Mouse (Mus musculus): Measurements from ENCODE around the gene Ccer1. TPM values are rescaled to one million over a fixed set of nuclear protein-coding genes. Genes with fewer than 3 reads are reported as not detected.

Ccer1 gene
- not detected in 2 replicates for polyA plus RNA-seq (2012; ENCODE audit: insufficient read depth, insufficient read length, missing spikeins)

DNA sequence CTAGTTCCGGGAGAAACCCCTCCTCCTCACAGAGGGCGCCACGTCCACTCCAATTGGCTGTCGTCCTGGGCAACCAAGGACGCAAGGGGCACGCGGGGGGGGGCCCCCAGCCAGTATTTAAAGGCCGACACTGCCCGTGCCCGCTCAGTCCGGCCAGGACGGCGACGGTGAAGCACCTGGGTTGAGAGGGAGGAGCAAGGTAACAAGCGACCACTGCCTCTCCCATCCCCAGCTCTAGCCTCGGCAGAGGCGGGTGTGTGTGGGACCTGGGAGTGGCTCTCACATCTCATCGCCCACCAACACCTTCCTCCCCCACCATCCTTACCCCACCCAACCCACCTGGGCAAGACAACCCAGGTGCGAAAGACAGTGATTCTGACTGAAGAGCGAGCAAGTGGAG is at the start of gene Ccer1:
Ccer1 (plus strand) TSS at position 147 of the 400 bp plus-strand sequence.
- TF ChIP-seq POLR2A (IDR thresholded peaks at IDR 0.05; ENCODE audit: borderline replicate concordance, low read depth, low read length) (no peak), CTCF (IDR thresholded peaks at IDR 0.05; ENCODE audit: low read depth, low read length) (no peak)
- Histone ChIP-seq H3K4me3 (ENCODE audit: insufficient read depth, low read length) (no peak within 1 kb of the TSS), H3K4me1 (ENCODE audit: control insufficient read depth, insufficient read depth, low read length) (no peaks in the 10 kb centered on the region), H3K27ac (ENCODE audit: insufficient read depth, low read depth, low read length) (no peak within 1 kb of the TSS)

- no peak within 1 kb of the TSS for H3K27ac ChIP-seq (ENCODE audit: insufficient read depth, low read depth, low read length)
- no peaks in the 10 kb centered on the region for H3K4me1 ChIP-seq (ENCODE audit: control insufficient read depth, insufficient read depth, low read length)
- H3K4me3 ChIP-seq (ENCODE audit: insufficient read depth, low read length) = no peak within 1 kb of the TSS
- TF ChIP-seq POLR2A (IDR thresholded peaks at IDR 0.05; ENCODE audit: borderline replicate concordance, low read depth, low read length) (no peak), CTCF (IDR thresholded peaks at IDR 0.05; ENCODE audit: low read depth, low read length) (no peak)
These were observed 49.1 kb upstream of the Ccer1 start, which contains the start of gene Epyc for GRCm38 (mm10) chr10:97643768-97644167. TSS of gene Epyc (plus strand) at chr10:97644068.

- Histone ChIP-seq H3K4me3 (ENCODE audit: insufficient read depth, low read length) (no peak overlapping the region), H3K4me1 (ENCODE audit: control insufficient read depth, insufficient read depth, low read length) (no peaks in the 10 kb centered on the region), H3K27ac (ENCODE audit: insufficient read depth, low read depth, low read length) (no peak overlapping the region)
- TF ChIP-seq POLR2A (IDR thresholded peaks at IDR 0.05; ENCODE audit: borderline replicate concordance, low read depth, low read length) (no peak), CTCF (IDR thresholded peaks at IDR 0.05; ENCODE audit: low read depth, low read length) (no peak)
These were observed 42.5 kb upstream of the Ccer1 start for GRCm38 (mm10) chr10:97650334-97650733.

GRCm38 (mm10) chr10:97659489-97659888 is 33.4 kb upstream of the Ccer1 start:
- TF ChIP-seq CTCF (IDR thresholded peaks at IDR 0.05; ENCODE audit: low read depth, low read length) (no peak), POLR2A (IDR thresholded peaks at IDR 0.05; ENCODE audit: borderline replicate concordance, low read depth, low read length) (no peak)
- H3K27ac ChIP-seq (ENCODE audit: insufficient read depth, low read depth, low read length) = no peak overlapping the region
- no peaks in the 10 kb centered on the region for H3K4me1 ChIP-seq (ENCODE audit: control insufficient read depth, insufficient read depth, low read length)
- H3K4me3 ChIP-seq (ENCODE audit: insufficient read depth, low read length) = no peak overlapping the region

DNA sequence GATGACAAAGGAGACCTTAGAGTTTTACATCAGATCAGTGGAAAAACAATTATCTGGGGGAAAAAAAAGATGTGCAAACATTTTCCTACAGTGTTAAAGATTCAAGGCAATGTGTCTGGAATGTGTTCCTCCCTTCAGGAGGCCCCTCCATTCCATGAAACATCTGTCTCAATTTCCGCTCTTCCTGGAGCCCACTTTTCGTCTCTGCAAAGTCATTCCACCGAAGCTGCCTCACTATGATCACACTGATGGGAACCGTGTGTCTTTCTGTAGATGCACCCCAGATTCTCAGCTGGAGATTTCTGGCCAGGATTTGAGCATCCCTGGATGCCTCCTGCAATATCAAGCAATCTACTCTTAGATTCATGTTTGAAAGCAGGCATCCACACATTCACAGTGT is 24.2 kb upstream of the Ccer1 start:
- no peak overlapping the region for H3K4me3 ChIP-seq (ENCODE audit: insufficient read depth, low read length)
- TF ChIP-seq CTCF (IDR thresholded peaks at IDR 0.05; ENCODE audit: low read depth, low read length) (no peak), POLR2A (IDR thresholded peaks at IDR 0.05; ENCODE audit: borderline replicate concordance, low read depth, low read length) (no peak)
- H3K27ac ChIP-seq (ENCODE audit: insufficient read depth, low read depth, low read length) = no peak overlapping the region
- no peaks in the 10 kb centered on the region for H3K4me1 ChIP-seq (ENCODE audit: control insufficient read depth, insufficient read depth, low read length)

GRCm38 (mm10) chr10:97670202-97670601 is 22.7 kb upstream of the Ccer1 start:
- no peak overlapping the region for H3K27ac ChIP-seq (ENCODE audit: insufficient read depth, low read depth, low read length)
- H3K4me3 ChIP-seq (ENCODE audit: insufficient read depth, low read length) = no peak overlapping the region
- TF ChIP-seq CTCF (IDR thresholded peaks at IDR 0.05; ENCODE audit: low read depth, low read length) = no peak
- H3K4me1 ChIP-seq (ENCODE audit: control insufficient read depth, insufficient read depth, low read length) = no peaks in the 10 kb centered on the region

DNA sequence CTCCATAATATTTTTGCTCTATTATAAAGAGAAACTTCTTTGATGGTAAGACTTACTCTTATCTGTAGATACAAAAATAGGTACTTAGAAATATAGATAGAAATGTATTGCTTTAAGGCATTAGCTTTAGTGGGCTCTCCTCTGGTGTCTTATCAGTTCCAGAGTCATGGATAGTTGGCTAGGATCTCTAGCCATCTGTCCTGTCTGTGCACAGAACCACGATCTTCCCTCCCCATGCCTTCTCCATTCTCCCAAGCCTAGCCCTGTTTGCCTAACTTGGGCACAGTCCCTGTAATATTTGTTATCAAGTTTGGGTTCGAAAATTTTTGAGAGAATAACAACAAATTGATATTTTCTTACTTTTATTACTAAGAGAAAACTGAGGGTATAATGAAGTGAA is 19.6 kb upstream of the Ccer1 start:
- Histone ChIP-seq H3K4me1 (ENCODE audit: control insufficient read depth, insufficient read depth, low read length) (no peaks in the 10 kb centered on the region), H3K27ac (ENCODE audit: insufficient read depth, low read depth, low read length) (no peak overlapping the region), H3K4me3 (ENCODE audit: insufficient read depth, low read length) (no peak overlapping the region)
- no peak for TF ChIP-seq POLR2A (IDR thresholded peaks at IDR 0.05; ENCODE audit: borderline replicate concordance, low read depth, low read length)
- TF ChIP-seq CTCF (IDR thresholded peaks at IDR 0.05; ENCODE audit: low read depth, low read length) = no peak

GRCm38 (mm10) chr10:97682981-97683380 is 9.9 kb upstream of the Ccer1 start:
- H3K4me1 ChIP-seq (ENCODE audit: control insufficient read depth, insufficient read depth, low read length) = no peaks in the 10 kb centered on the region
- H3K27ac ChIP-seq (ENCODE audit: insufficient read depth, low read depth, low read length) = no peak overlapping the region
- TF ChIP-seq CTCF (IDR thresholded peaks at IDR 0.05; ENCODE audit: low read depth, low read length) (no peak), POLR2A (IDR thresholded peaks at IDR 0.05; ENCODE audit: borderline replicate concordance, low read depth, low read length) (no peak)
- H3K4me3 ChIP-seq (ENCODE audit: insufficient read depth, low read length) = no peak overlapping the region

DNA sequence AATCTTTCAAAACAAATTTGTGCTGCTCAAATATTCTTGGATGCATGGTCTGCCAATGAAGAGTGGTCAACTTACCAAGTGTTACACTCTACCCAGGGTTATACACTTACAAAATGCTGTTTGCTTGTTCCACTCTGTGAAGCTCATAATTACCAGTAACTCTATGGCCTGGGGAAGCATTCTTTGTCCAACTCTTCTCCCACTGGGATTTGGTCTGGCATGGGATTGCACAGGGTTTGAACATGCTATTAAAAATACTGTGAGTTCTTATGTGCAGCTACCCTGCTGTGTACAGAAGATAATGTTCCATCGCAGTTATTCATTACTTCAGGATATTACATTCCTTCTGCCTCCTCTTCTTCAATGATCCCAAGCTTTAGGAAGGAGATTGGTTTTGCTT is 5.7 kb upstream of the Ccer1 start:
- H3K4me1 ChIP-seq (ENCODE audit: control insufficient read depth, insufficient read depth, low read length) = no peaks in the 10 kb centered on the region
- no peak overlapping the region for H3K4me3 ChIP-seq (ENCODE audit: insufficient read depth, low read length)
- TF ChIP-seq POLR2A (IDR thresholded peaks at IDR 0.05; ENCODE audit: borderline replicate concordance, low read depth, low read length) (no peak), CTCF (IDR thresholded peaks at IDR 0.05; ENCODE audit: low read depth, low read length) (no peak)
- no peak overlapping the region for H3K27ac ChIP-seq (ENCODE audit: insufficient read depth, low read depth, low read length)

DNA sequence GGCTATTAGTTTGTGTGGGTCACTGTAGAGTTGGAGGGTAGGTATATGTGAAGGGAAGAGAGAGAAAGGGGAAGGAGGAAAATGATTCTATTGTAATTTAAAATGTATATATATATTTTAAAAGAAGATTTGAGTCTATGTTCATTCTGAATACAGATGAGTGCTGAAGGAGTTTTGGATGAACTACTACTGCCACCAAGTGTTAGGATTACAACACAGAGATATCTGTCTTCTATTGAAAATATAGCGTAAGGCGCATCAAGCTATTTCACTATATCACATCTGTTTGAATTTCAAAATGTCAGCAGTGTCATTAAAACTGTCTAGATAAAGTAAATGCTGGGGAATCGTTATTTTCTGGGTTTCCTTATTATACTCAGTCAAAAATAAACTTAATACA is 3.4 kb upstream of the Ccer1 start:
- Histone ChIP-seq H3K4me3 (ENCODE audit: insufficient read depth, low read length) (no peak overlapping the region), H3K4me1 (ENCODE audit: control insufficient read depth, insufficient read depth, low read length) (no peaks in the 10 kb centered on the region), H3K27ac (ENCODE audit: insufficient read depth, low read depth, low read length) (no peak overlapping the region)
- TF ChIP-seq CTCF (IDR thresholded peaks at IDR 0.05; ENCODE audit: low read depth, low read length) = no peak
- no peak for TF ChIP-seq POLR2A (IDR thresholded peaks at IDR 0.05; ENCODE audit: borderline replicate concordance, low read depth, low read length)
